Mouse (Mus musculus): ENCODE results near the gene Magt1.

DNA sequence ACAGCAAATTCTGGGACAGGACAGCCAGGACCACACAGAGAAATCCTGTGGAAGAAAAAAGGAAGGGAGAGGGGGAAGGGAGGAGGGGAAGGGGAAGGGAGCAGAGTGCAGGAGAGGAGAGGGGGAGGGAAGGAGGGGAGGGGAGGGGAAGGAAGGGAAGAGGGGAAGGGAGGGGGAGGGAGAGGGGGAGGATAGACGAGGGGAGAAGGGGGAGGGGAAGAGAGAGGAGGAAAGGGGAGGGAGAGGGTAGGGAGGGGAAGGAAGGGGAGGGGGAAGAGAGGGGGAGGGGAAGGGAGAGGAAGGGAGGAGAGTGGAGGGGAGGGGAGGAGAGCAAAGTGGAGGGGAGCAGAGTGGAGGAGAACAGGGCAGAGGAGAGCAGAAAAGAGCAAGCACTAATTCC is 87.8 kb downstream of the Magt1 start:
- TF ChIP-seq ZC3H11A (IDR thresholded peaks at IDR 0.05; ENCODE audit: borderline replicate concordance, low read depth, low read length) (no peak), ZNF384 (IDR thresholded peaks at IDR 0.05; ENCODE audit: low read depth, low read length) (no peak), HCFC1 (IDR thresholded peaks at IDR 0.05; ENCODE audit: borderline replicate concordance, insufficient read depth, low read length) (no peak), CHD2 (IDR thresholded peaks at IDR 0.05; ENCODE audit: low read depth, low read length) (no peak)

Data from ES-E14 (cell line).